Mouse (Mus musculus) CH12.LX (cell line): ENCODE measurements around the gene Gabrb1. TPM values are rescaled to one million over a fixed set of nuclear protein-coding genes. Genes with fewer than 3 reads are reported as not detected.
A peak's percentile ranks its signal among the peaks of the same experiment; 100 is the strongest.

ENCODE experiments used
- DNase-seq: peaks from one replicate; pipeline ENCODE4 v3.0.0-alpha.2; 2013; ENCODE audit errors: extremely low read depth
- H3K27ac ChIP-seq: 2 replicates; pipeline ENCODE4 v1.5.1; 2012; ENCODE audit warnings: low read depth, mild to moderate bottlenecking, control low read depth, moderate library complexity; ENCODE audit not compliant: insufficient read depth
- H3K27me3 ChIP-seq: replicated peaks from 2 replicates; pipeline ENCODE3; 2012; ENCODE audit warnings: inconsistent platforms
- H3K36me3 ChIP-seq, 2 experiments: replicated peaks in 1 of 2; 2 replicates each; pipeline versions ENCODE3 to v1.6.1; 2012; ENCODE audit warnings: inconsistent platforms in 1 of 2, low read length in 1 of 2, mild to moderate bottlenecking in 1 of 2, mixed read lengths in 1 of 2, moderate library complexity in 1 of 2; ENCODE audit not compliant: control insufficient read depth in 1 of 2, insufficient read depth in 1 of 2
- H3K4me1 ChIP-seq, 2 experiments: 2 replicates each; pipeline ENCODE4 v1.6.1; 2012; ENCODE audit warnings: inconsistent platforms in 1 of 2, moderate library complexity in 1 of 2; ENCODE audit not compliant: insufficient read depth in 2 of 2, control insufficient read depth in 1 of 2
- H3K4me2 ChIP-seq: 2 replicates; pipeline ENCODE4 v1.6.1; 2012; ENCODE audit warnings: low read depth, mild to moderate bottlenecking, control low read depth; ENCODE audit not compliant: poor library complexity, insufficient read depth, severe bottlenecking
- H3K4me3 ChIP-seq, 3 experiments: fragments of 150-350 bp in 1 of 3; sonication (generic) in 1 of 3; replicated peaks in 1 of 3; 2 replicates each; pipeline versions ENCODE3 to v1.5.1; 2011 to 2012; ENCODE audit warnings: low read depth in 2 of 3, low read length in 2 of 3, mild to moderate bottlenecking in 2 of 3, moderate library complexity in 2 of 3, control low read depth in 1 of 3, improper control_type of control experiment in 1 of 3, inconsistent platforms in 1 of 3, mixed read lengths in 1 of 3; ENCODE audit not compliant: poor library complexity in 1 of 3
- H3K79me2 ChIP-seq: replicated peaks from 2 replicates; pipeline ENCODE4 v1.6.1; 2012; ENCODE audit warnings: mild to moderate bottlenecking, moderate library complexity; ENCODE audit not compliant: control insufficient read depth, poor library complexity, insufficient read depth, severe bottlenecking; ENCODE audit errors: extremely low read depth
- H3K9ac ChIP-seq: 2 replicates; pipeline ENCODE4 v1.6.1; 2012; ENCODE audit warnings: low read depth, mild to moderate bottlenecking, control low read depth, moderate library complexity; ENCODE audit not compliant: insufficient read depth
- H3K9me3 ChIP-seq: replicated peaks from 2 replicates; pipeline ENCODE3; 2012; ENCODE audit warnings: low read length, inconsistent platforms, mixed read lengths
- E2F4 ChIP-seq: IDR thresholded peaks from 2 replicates; pipeline ENCODE4 v1.6.1; 2011; ENCODE audit warnings: low read depth, low read length, improper control_type of control experiment; ENCODE audit not compliant: insufficient replicate concordance
- EP300 ChIP-seq: IDR thresholded peaks from 2 replicates; pipeline ENCODE4 v1.6.1; 2011; ENCODE audit warnings: low read length, improper control_type of control experiment
- IRF4 ChIP-seq: IDR thresholded peaks from 2 replicates; pipeline ENCODE4 v1.6.1; 2014; ENCODE audit warnings: low read depth, mild to moderate bottlenecking, inconsistent platforms, low read length, improper control_type of control experiment
- JUN ChIP-seq: IDR thresholded peaks from 2 replicates; pipeline ENCODE4 v1.6.1; 2011; ENCODE audit warnings: low read depth, mild to moderate bottlenecking, low read length, improper control_type of control experiment, moderate library complexity; ENCODE audit not compliant: insufficient read depth
- PAX5 ChIP-seq: IDR thresholded peaks from 2 replicates; pipeline ENCODE4 v1.6.1; 2012; ENCODE audit warnings: low read length, inconsistent platforms, mixed read lengths
- RAD21 ChIP-seq: IDR thresholded peaks from 2 replicates; pipeline ENCODE4 v1.6.1; 2011; ENCODE audit warnings: low read depth, mild to moderate bottlenecking, low read length, improper control_type of control experiment, moderate library complexity
- RCOR1 ChIP-seq: conservative IDR thresholded peaks from 2 replicates; pipeline ENCODE4 v1.6.1; 2012; ENCODE audit warnings: low read depth, mild to moderate bottlenecking, inconsistent platforms, low read length, improper control_type of control experiment
- SIN3A ChIP-seq: IDR thresholded peaks from 2 replicates; pipeline ENCODE4 v1.6.1; 2012; ENCODE audit warnings: low read length, improper control_type of control experiment, inconsistent platforms
- SMC3 ChIP-seq: IDR thresholded peaks from 2 replicates; pipeline ENCODE4 v1.6.1; 2011; ENCODE audit warnings: low read depth, low read length, improper control_type of control experiment
- UBTF ChIP-seq: IDR thresholded peaks from 2 replicates; pipeline ENCODE4 v1.6.1; 2012; ENCODE audit warnings: low read depth, mild to moderate bottlenecking, inconsistent platforms, low read length, improper control_type of control experiment, moderate library complexity
- ZKSCAN1 ChIP-seq: IDR thresholded peaks from 2 replicates; pipeline ENCODE4 v1.6.1; 2012; ENCODE audit warnings: low read depth, inconsistent platforms, low read length, improper control_type of control experiment, borderline replicate concordance
- dilution Hi-C: fragments of 300-500 bp; cut with MboI; formaldehyde crosslinking; loops from 2 replicates; pipeline ENCODE4 v1.14.3; 2020; ENCODE audit warnings: low sequenced_read_pairs; ENCODE audit not compliant: extremely low pct_unique_long_range_greater_than_20kb, extremely low pct_ligation_motif_present
- in situ Hi-C: fragments of 300-500 bp; cut with MboI; formaldehyde crosslinking; loops from 3 replicates; pipeline ENCODE4 v1.14.3; 2019; ENCODE audit warnings: low sequenced_read_pairs, low pct_ligation_motif_present, low pct_unique_long_range_greater_than_20kb, mixed read lengths
- polyA plus RNA-seq: library from polyadenylated mRNA; unstranded; fragments of >175 nt; gene quantifications from 2 replicates; pipeline ENCODE4 v1.2.1, GENCODE M21; 2012; ENCODE audit warnings: low read depth; ENCODE audit not compliant: insufficient read length
- total RNA-seq, 2 experiments: library from RNA; depleted of rRNA; stranded (reverse); fragments of 300-350 nt in 1 of 2; fragments of >200 nt in 1 of 2; gene quantifications; 2 replicates each; pipeline ENCODE4 v1.2.3; 2012 to 2014

Gabrb1 gene
- total and polyA plus RNA-seq, 3 experiments: 0.04 TPM; not detected in 2

GRCm38 (mm10) chr5:72159537-72159936 lies 501.6 kb downstream of the Gabrb1 start:
- H3K4me3 ChIP-seq: no peak overlapping the region
- TF ChIP-seq JUN (no peak), SMC3 (no peak), EP300 (no peak), SIN3A (no peak)
- H3K79me2 ChIP-seq: 0 out of 2 replicates have a peak, but pooled peaks cover 5% of the 10 kb centered on the region
- H3K27me3 ChIP-seq: no peaks in the 10 kb centered on the region
- DNase-seq: no peak
- in situ Hi-C loops (no loop called here), dilution Hi-C loops (no loop called here)
- no peak overlapping the region for H3K9ac ChIP-seq
- no peak overlapping the region for H3K27ac ChIP-seq
- no peak overlapping the region for H3K4me2 ChIP-seq
- H3K4me1 ChIP-seq: peaks cover 0 to 36% of the 10 kb centered on the region in 2 experiments; a peak in 2 of 4 replicates
- H3K36me3 ChIP-seq: peaks cover 42 to 78% of the 10 kb centered on the region in 2 experiments
- no peaks in the 10 kb centered on the region for H3K9me3 ChIP-seq

DNA sequence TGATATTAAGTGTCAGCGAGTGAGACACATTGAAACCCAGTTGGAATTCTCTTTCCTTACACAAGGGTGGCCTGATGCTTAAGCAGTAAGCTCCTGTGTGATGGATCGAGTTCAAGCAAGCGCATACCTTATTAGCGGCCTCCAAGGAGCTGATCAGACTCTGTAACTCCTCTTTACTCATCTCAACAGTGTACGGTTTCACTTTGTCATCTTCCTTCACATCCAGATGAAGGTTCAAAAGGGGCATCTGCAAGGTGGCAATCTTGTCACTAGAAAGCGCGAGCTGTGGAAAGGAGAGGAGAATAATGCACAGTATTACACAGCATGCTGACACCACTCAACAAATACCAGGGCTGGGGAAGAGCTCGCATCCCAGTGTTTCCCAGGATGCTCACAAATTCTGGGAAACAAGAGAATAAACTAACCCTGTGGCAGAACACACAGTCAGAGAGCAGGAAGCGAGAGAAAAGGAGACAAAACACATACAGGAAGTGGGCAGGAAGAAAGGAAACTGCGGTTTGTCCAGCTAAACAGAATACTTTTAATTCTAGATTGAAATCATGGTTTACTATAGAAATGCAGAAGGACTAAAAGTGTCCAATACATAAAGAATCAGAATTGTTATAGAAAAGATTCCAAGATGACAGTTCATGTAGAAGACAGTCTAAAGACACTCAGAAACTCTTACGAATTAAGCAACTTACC lies 503.0 kb downstream of the Gabrb1 start:
- Histone ChIP-seq H3K27ac (no peak overlapping the region), H3K79me2 (peaks cover 5% of the 10 kb centered on the region; the same call in 1 of the 2 replicates), H3K27me3 (no peaks in the 10 kb centered on the region), H3K9me3 (no peaks in the 10 kb centered on the region), H3K4me2 (no peak overlapping the region), H3K9ac (no peak overlapping the region), H3K36me3 (peaks cover 45 to 77% of the 10 kb centered on the region in 2 experiments), H3K4me3 (no peak overlapping the region), H3K4me1 (peaks cover under 1 to 50% of the 10 kb centered on the region in 2 experiments; a peak in 3 of 4 replicates)
- TF ChIP-seq PAX5 (no peak), IRF4 (no peak), RCOR1 (no peak), EP300 (no peak), UBTF (no peak), ZKSCAN1 (no peak), E2F4 (no peak)
- DNase-seq: no peak
- dilution Hi-C loops: no loop called here
- in situ Hi-C loops: no loop called here

GRCm38 (mm10) chr5:72162855-72163254 lies 504.9 kb downstream of the Gabrb1 start:
- no peaks in the 10 kb centered on the region for H3K9me3 ChIP-seq
- H3K36me3 ChIP-seq: peaks cover 42 to 68% of the 10 kb centered on the region in 2 experiments
- in situ Hi-C loops (no loop called here), dilution Hi-C loops (no loop called here)
- peaks cover 23% of the 10 kb centered on the region for H3K79me2 ChIP-seq
- H3K4me2 ChIP-seq: peak overlapping the region; percentile 22
- no peaks in the 10 kb centered on the region for H3K27me3 ChIP-seq
- no peak overlapping the region; the same call in 1 of the 2 replicates for H3K9ac ChIP-seq
- H3K4me1 ChIP-seq: peaks cover 8 to 64% of the 10 kb centered on the region in 2 experiments
- no peak overlapping the region for H3K4me3 ChIP-seq
- H3K27ac ChIP-seq: no peak overlapping the region
- no peak for DNase-seq
- TF ChIP-seq RAD21 (no peak), EP300 (0 out of 2 replicates have a peak, but pooled peaks have one; percentile 21)
